Mouse (Mus musculus) myocyte (in vitro differentiated cells): ENCODE results near the gene Nup107. TPM values are rescaled to one million over a fixed set of nuclear protein-coding genes. Genes with fewer than 3 reads are reported as not detected.

Source experiments
- H3K27me3 ChIP-seq: one replicate; pipeline ENCODE4 v1.6.1; 2011; ENCODE audit not compliant: control insufficient read depth, insufficient read depth, insufficient read length
- H3K36me3 ChIP-seq: one replicate; pipeline ENCODE4 v1.6.1; 2011; ENCODE audit not compliant: control insufficient read depth, insufficient read depth
- H3K4me2 ChIP-seq: one replicate; pipeline ENCODE4 v1.6.1; 2011; ENCODE audit warnings: low read depth, control low read depth
- H3K4me3 ChIP-seq: one replicate; pipeline ENCODE4 v1.5.1; 2011; ENCODE audit warnings: mild to moderate bottlenecking, control low read depth, moderate library complexity
- H3K79me2 ChIP-seq: one replicate; pipeline ENCODE4 v1.6.1; 2011; ENCODE audit not compliant: control insufficient read depth, insufficient read depth
- H3ac ChIP-seq: one replicate; pipeline ENCODE4 v1.6.1; 2011; ENCODE audit not compliant: control insufficient read depth, insufficient read length
- CEBPB ChIP-seq: IDR thresholded peaks from 2 replicates; pipeline ENCODE4 v1.6.1; 2011; ENCODE audit warnings: mild to moderate bottlenecking, moderate library complexity; ENCODE audit not compliant: poor library complexity, insufficient read depth, severe bottlenecking
- E2F4 ChIP-seq: IDR thresholded peaks from one replicate; pipeline ENCODE4 v1.6.1; 2011; ENCODE audit warnings: mild to moderate bottlenecking, control low read depth, moderate library complexity; ENCODE audit not compliant: insufficient read depth
- MAX ChIP-seq: IDR thresholded peaks from one replicate; pipeline ENCODE4 v1.6.1; 2011; ENCODE audit warnings: low read depth, mild to moderate bottlenecking, control low read depth
- MYOD1 ChIP-seq, 3 experiments: IDR thresholded peaks; one replicate each; pipeline ENCODE4 v1.6.1; 2011; ENCODE audit warnings: control low read depth in 2 of 3, low read depth in 2 of 3, mild to moderate bottlenecking in 2 of 3, moderate library complexity in 1 of 3; ENCODE audit not compliant: insufficient read length in 2 of 3, control insufficient read depth in 1 of 3
- MYOG ChIP-seq, 3 experiments: IDR thresholded peaks; one replicate each; pipeline ENCODE4 v1.6.1; 2011; ENCODE audit warnings: control low read depth in 2 of 3, low read depth in 2 of 3, mild to moderate bottlenecking in 2 of 3; ENCODE audit not compliant: insufficient read length in 2 of 3, control insufficient read depth in 1 of 3, insufficient read depth in 1 of 3
- POLR2A ChIP-seq: IDR thresholded peaks from one replicate; pipeline ENCODE4 v1.6.1; 2011; ENCODE audit warnings: low read depth, mild to moderate bottlenecking, control low read depth, moderate library complexity; ENCODE audit not compliant: insufficient read length
- POLR2AphosphoS2 ChIP-seq: IDR thresholded peaks from one replicate; pipeline ENCODE4 v1.6.1; 2011; ENCODE audit warnings: low read depth, control low read depth; ENCODE audit not compliant: insufficient read length
- REST ChIP-seq: IDR thresholded peaks from one replicate; pipeline ENCODE4 v1.6.1; 2011; ENCODE audit warnings: mild to moderate bottlenecking, control low read depth, moderate library complexity; ENCODE audit not compliant: insufficient read depth, insufficient read length
- SRF ChIP-seq: IDR thresholded peaks from one replicate; pipeline ENCODE4 v1.6.1; 2011; ENCODE audit warnings: low read depth; ENCODE audit not compliant: control insufficient read depth, insufficient read length
- TCF12 ChIP-seq: IDR thresholded peaks from one replicate; pipeline ENCODE4 v1.6.1; 2011; ENCODE audit warnings: mild to moderate bottlenecking, control low read depth; ENCODE audit not compliant: poor library complexity, insufficient read depth, severe bottlenecking
- TCF3 ChIP-seq: IDR thresholded peaks from one replicate; pipeline ENCODE4 v1.6.1; 2011; ENCODE audit warnings: low read depth, control low read depth; ENCODE audit not compliant: insufficient read length
- USF1 ChIP-seq: IDR thresholded peaks from one replicate; pipeline ENCODE4 v1.6.1; 2011; ENCODE audit warnings: low read depth, mild to moderate bottlenecking, control low read depth, moderate library complexity
- polyA plus RNA-seq: library from polyadenylated mRNA; unstranded; fragments of >200 nt; fragmentation: generic; extraction: Trizol; gene quantifications from one replicate; pipeline ENCODE4 v1.2.1, GENCODE M21; 2012; ENCODE audit warnings: missing spikeins

The Nup107 gene
- polyA plus RNA-seq, 1 experiment: 16.8 TPM

GRCm38 (mm10) chr10:117838924-117839323, 46.4 kb upstream of the Nup107 start:
- H3K4me3 ChIP-seq: no peak overlapping the region
- TF ChIP-seq USF1: no peak
- no peak for TF ChIP-seq SRF
- no peak for TF ChIP-seq MYOD1 (IDR thresholded peaks at IDR 0.05; ENCODE audit: control insufficient read depth in 1 of 3, insufficient read length in 2 of 3, low read depth in 2 of 3)
- no peak for TF ChIP-seq TCF12
- H3K36me3 ChIP-seq: no peaks in the 10 kb centered on the region
- H3K4me2 ChIP-seq: no peak overlapping the region
- H3K27me3 ChIP-seq: no peaks in the 10 kb centered on the region
- no peak overlapping the region for H3ac ChIP-seq
- peaks cover 100% of the 10 kb centered on the region for H3K79me2 ChIP-seq

GRCm38 (mm10) chr10:117836354-117836753, 43.8 kb upstream of the Nup107 start:
- H3K36me3 ChIP-seq: no peaks in the 10 kb centered on the region
- H3K4me3 ChIP-seq: no peak overlapping the region
- H3ac ChIP-seq: no peak overlapping the region
- H3K4me2 ChIP-seq: no peak overlapping the region
- no peaks in the 10 kb centered on the region for H3K27me3 ChIP-seq
- H3K79me2 ChIP-seq: peaks cover 100% of the 10 kb centered on the region
- TF ChIP-seq MAX (no peak), TCF12 (no peak), POLR2A (no peak), MYOG (IDR thresholded peaks at IDR 0.05; ENCODE audit: control insufficient read depth in 1 of 3, insufficient read depth in 1 of 3, insufficient read length in 2 of 3, low read depth in 2 of 3) (no peak), CEBPB (no peak), MYOD1 (IDR thresholded peaks at IDR 0.05; ENCODE audit: control insufficient read depth in 1 of 3, insufficient read length in 2 of 3, low read depth in 2 of 3) (no peak), SRF (no peak), E2F4 (no peak), REST (no peak), POLR2AphosphoS2 (no peak), TCF3 (no peak), USF1 (no peak)

GRCm38 (mm10) chr10:117835453-117835852, 42.9 kb upstream of the Nup107 start:
- Histone ChIP-seq H3K79me2 (peaks cover 100% of the 10 kb centered on the region), H3ac (no peak overlapping the region), H3K4me3 (no peak overlapping the region), H3K27me3 (no peaks in the 10 kb centered on the region), H3K4me2 (no peak overlapping the region), H3K36me3 (no peaks in the 10 kb centered on the region)
- TF ChIP-seq E2F4 (no peak), CEBPB (no peak), MYOD1 (IDR thresholded peaks at IDR 0.05; ENCODE audit: control insufficient read depth in 1 of 3, insufficient read length in 2 of 3, low read depth in 2 of 3) (no peak), POLR2AphosphoS2 (no peak), POLR2A (no peak), REST (no peak), MAX (no peak), TCF3 (no peak), SRF (no peak), TCF12 (no peak), USF1 (no peak), MYOG (IDR thresholded peaks at IDR 0.05; ENCODE audit: control insufficient read depth in 1 of 3, insufficient read depth in 1 of 3, insufficient read length in 2 of 3, low read depth in 2 of 3) (no peak)

GRCm38 (mm10) chr10:117830797-117831196, 38.3 kb upstream of the Nup107 start:
- H3K27me3 ChIP-seq: no peaks in the 10 kb centered on the region
- H3K4me3 ChIP-seq: no peak overlapping the region
- H3K79me2 ChIP-seq: peaks cover 100% of the 10 kb centered on the region
- TF ChIP-seq SRF (no peak), E2F4 (no peak), TCF3 (no peak), REST (no peak), MAX (no peak), MYOD1 (IDR thresholded peaks at IDR 0.05; ENCODE audit: control insufficient read depth in 1 of 3, insufficient read length in 2 of 3, low read depth in 2 of 3) (no peak), CEBPB (no peak), USF1 (no peak), MYOG (IDR thresholded peaks at IDR 0.05; ENCODE audit: control insufficient read depth in 1 of 3, insufficient read depth in 1 of 3, insufficient read length in 2 of 3, low read depth in 2 of 3) (no peak), POLR2A (no peak), POLR2AphosphoS2 (no peak), TCF12 (no peak)
- no peak overlapping the region for H3ac ChIP-seq
- no peaks in the 10 kb centered on the region for H3K36me3 ChIP-seq
- no peak overlapping the region for H3K4me2 ChIP-seq
